Mouse (Mus musculus) frontal cortex, postnatal 25 days (tissue): ENCODE data around the gene Kdm2b.

ENCODE experiments used
- DNase-seq, 2 experiments: peaks; one replicate each; pipeline ENCODE4 v3.0.0; 2022; ENCODE audit warnings: low spot score in 2 of 2

Gene Kdm2b

GRCm38 (mm10) chr5:123011705-123012104 is 22.1 kb upstream of the Kdm2b start:
- no peak for DNase-seq

DNA sequence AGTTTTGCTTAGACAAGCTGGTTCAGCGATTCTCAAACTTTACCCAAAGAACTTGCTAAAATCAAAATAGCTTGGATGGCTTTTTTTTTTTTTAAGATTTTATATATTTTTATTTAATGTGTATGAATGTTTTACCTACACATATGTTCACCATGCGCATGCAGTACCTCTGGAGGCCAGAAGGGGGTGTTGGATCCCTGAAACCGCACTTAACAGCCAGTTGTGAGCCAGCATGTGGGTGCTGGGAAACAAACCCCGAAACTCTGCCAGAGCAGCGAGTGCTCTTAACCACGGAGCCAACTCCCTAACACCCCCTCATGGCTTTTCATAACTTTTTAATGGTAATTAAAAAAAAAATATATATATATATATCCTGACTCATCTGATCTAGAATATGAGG is 21.2 kb upstream of the Kdm2b start:
- no peak for DNase-seq

- DNase-seq = no peak
Observed at GRCm38 (mm10) chr5:123009873-123010272, 20.2 kb upstream of the Kdm2b start.

GRCm38 (mm10) chr5:123008877-123009493 is 19.4 kb upstream of the Kdm2b start:
- no peak for DNase-seq

- no peak for DNase-seq
Observed at GRCm38 (mm10) chr5:123005716-123006592, 16.3 kb upstream of the Kdm2b start.

- no peak for DNase-seq
Observed at GRCm38 (mm10) chr5:123000901-123001300, 11.3 kb upstream of the Kdm2b start.

DNA sequence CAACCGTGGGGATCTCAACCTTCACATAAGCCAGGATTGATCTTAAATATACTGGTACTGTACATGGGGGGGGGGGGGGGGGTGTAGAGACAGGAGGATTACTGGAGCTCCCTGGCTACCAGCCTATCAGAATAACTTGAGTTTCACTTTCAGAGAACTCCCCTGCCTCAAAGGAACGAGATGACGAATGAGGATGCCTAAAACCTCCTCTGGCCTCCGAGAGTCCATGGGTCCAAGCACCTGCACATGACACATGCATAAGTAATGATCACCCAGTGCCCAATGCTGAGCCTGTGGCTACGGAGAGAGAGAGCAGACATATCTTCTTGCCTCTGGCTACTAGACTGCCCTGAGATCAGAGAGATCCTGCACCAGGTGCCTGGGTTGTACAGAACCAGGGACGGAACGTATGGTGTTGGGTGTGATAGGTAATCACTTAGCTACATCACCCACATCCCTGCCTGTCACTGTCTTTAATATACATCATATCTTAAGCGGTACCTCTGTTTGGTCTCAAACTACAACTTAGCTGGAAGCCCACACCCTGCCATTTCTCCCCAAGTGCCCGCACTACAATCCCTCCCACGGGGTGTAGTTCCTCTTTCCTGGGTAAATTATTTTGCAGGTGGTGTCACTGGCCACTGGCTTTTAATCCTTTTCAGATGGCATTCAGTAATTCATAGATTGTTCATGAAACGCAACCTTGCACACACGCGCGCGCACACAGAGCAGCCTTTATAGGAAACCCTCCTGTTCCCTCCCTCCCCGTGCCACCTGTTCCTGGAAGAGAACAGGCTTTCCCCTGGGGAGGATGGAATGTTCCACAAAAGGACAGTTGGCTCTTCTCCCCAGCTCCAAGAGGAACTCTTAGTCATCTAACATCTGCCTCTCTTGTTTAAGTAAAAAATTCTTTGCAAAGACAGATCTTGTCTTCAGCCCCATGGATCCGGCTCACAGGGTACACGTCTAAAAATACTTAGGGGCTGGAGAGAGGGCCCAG is 7.9 kb upstream of the Kdm2b start:
- no peak for DNase-seq

- no peak for DNase-seq
Observed at GRCm38 (mm10) chr5:122994910-122995309, 5.3 kb upstream of the Kdm2b start.

DNA sequence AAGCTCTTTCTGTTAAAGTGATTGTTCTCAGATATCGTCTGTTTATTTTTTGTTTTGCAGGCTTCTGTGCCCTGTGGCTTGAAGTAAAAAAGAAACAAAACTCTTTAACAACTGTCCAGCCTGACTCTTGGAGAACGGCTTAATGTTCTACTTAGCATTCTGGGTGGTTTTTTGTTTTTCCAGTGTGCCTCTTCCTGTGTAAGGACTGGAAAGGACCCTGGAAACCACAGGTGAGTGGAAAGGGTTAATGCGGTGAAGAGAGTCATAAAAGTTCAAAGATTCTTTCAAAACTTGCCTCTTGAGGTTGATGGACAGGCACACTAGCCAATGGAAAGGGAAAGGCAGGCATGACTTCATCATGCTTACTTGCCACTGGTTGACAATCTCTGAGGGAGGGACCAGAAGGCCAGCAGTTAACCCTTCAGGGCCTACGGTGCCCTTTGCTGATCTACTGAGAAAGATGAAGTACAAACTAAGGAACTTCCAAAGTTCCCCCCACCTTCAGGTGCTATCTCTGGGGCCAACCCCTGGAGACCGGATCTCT is 4.8 kb upstream of the Kdm2b start:
- peak; percentile 71 to 76 for DNase-seq

DNA sequence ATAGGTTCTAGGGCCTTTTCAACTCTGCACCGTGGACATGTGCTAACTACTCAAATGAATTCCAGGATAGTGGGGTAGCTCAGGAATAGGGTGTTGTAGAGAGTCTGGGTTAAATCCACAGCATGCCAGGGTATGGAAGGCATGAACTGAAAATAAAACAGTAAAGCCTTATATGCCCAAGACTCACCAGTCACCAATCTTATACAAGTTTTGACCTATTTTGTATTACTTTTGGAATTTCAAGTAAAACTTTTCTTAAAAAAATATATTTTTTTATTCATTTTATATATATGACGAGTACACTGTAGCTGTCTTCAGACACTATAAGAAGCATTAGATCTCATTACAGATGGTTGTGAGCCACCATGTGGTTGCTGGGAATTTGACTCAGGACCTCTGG is 4.2 kb upstream of the Kdm2b start:
- DNase-seq = no peak

GRCm38 (mm10) chr5:122991350-122992004 is 1.9 kb upstream of the Kdm2b start:
- no peak for DNase-seq

DNA sequence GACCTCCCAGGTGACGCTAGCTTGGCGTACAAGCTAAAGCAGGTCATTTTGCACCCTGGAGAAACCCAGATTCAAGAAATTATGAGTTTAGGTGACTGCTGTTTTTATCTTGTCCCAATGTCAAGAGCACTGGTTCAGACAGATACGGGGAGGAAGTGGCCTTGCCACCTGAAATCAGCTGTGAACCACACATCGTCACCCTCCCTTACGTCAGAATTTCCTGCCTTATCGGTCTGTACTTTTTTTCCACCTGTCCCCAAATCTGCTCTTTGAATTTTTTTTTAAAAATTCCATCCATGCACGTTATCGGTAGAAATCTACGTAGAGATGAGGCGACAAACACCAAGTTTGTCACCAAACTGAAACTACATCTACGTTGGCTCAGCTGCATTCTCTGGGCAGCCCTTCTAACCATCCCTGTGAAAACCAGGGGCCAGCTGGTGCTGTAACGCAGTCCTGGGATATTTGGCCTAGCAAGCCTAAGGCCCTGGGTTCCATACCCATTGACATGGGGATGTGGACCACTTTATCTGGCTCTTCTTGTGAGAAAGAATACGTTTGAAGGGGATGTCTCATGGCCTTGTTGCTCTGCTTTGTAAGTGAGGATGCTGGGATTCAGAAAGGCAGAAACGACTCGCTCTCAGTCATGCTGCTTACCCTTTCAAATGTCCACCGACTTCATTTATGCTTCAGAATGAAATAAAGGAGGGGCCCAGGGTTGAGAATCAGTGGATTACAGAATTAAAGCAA is 963 bp upstream of the Kdm2b start:
- no peak for DNase-seq

GRCm38 (mm10) chr5:122989001-122989525 is 560 bp downstream of the Kdm2b start:
- DNase-seq = peak; percentile 35 to 48

GRCm38 (mm10) chr5:122988021-122988751 is 1.4 kb downstream of the Kdm2b start:
- DNase-seq = peak in 1 of 2 experiments; percentile 46

DNA sequence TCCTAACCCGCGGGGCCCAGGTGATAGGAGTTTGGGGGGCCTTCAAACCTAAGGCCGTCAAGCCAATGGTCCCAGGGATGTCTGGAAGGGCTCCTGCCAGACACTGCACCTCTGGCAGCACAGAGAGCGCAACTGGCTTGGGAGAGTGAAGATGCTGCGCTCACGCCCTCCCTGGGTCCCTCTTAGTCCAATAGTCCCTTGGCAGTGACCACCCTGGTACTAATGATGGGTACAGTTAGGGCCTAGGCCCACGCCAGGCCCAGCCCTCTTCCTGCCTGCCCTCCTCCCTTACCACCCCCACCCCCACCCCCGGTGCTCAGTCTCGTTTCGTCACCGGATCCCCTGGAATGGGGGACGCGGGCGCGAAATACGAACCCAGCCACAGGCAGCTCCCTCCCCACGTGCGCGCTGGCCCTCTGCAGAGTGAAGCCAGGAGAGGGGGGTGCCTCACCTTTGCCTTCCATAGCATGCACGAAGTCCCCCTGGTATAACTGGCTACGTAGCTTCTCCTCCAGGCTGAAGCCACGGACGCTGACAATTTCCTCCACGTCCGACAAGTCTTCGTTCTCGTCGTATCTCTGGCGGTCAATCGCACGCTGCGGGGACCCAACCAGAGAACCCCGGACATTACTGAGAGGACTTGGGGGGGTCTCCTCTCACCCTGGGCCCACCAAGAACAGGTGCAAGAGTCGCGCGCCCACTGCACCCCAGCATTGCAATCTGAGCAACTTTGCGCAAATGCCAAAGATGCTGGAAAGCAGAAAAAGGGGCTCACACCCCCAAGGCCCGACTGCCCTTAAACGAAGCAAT is 2.2 kb downstream of the Kdm2b start:
- no peak for DNase-seq

DNA sequence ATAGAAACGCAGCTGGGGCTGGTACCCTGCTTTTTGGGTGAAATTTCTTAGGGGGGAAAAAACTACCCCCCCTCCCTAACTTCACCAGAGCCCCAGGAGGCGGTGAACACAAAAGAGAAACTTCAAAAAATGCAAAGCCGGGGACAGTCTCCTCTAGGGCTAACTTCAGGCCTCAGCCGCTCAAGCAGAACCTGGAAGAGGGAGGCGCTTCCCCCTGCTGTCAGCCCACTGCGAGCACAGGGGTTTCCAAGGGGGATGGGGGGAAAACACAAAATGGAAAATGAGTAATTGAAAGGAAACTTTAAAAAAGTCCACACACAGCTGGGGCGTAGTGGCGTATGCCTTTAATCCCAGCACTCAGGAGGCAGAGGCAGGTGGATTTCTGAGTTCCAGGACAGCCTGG is 3.5 kb downstream of the Kdm2b start:
- DNase-seq = no peak

DNA sequence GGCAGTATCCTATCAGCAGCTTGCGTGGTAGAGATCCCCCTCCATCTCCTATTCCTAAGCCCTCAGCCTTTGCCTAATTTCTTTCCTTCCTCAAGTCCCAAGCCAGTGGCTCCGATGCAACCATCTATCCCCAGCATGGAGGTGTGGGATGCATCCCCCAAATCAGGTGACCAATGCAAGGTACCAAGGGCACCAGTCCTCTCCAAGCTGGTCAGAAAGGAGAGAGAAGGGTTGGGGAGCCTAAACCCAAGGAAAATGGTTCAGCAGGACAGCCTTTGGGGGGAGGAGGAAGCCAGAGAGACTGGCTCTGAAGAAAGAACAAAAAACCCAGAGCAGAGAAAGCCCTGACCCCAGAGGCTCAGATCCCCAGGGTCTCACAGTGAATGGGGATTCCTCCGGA is 4.3 kb downstream of the Kdm2b start:
- no peak for DNase-seq

DNA sequence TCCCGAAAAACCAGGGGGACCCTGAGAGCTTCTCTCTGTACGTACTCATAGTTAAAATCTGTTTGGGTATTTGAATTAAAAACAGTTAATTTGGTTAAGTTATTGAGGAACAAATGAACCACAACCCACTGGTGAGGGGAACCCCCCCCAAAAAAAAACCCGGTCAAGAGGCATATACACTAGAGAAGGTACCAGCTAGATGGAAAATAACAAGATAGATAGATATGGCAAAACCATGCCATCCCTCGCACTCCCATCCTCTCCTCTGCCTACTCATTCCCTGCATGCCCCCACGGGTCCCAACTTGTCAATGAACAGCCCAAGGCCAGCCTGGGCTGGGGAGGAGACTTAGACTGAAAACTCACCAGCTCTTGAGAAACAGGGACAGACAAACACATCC is 5.1 kb downstream of the Kdm2b start:
- no peak for DNase-seq

DNA sequence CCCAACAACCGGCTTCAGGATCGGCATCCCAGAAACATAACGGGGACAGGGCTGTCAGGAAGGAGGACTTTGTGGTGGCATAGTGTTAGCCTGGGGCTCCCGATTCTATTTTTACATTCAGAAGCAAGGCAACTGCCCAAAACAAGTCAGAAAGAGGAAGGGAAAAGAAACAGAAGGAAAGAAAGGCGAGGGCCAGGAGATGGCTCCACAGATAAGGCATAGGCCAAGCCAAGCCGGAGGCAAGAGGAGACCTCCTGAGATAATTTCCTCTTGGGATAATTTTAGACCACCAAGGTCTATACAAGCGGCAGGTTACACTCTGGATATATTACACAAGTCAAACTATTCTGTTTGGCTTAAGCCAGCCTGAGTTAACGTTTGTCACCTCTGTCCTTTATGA is 10.7 kb downstream of the Kdm2b start:
- DNase-seq = no peak
